Mouse (Mus musculus): ENCODE measurements around the gene Gna14. TPM values are rescaled to one million over a fixed set of nuclear protein-coding genes. Genes with fewer than 3 reads are reported as not detected.

Gna14 gene
- polyA plus RNA-seq, 1 experiment from 2014 or later = 0.78 TPM

- H3K9ac ChIP-seq = no peak overlapping the region
- H3K4me2 ChIP-seq (replicated peaks) = no peak overlapping the region
- no peaks in the 10 kb centered on the region for H3K4me1 ChIP-seq (replicated peaks; ENCODE audit: control insufficient read depth, insufficient read depth, low read length)
- H3K9me3 ChIP-seq (ENCODE audit: control insufficient read depth, low read length) = no peaks in the 10 kb centered on the region
- no peak for DNase-seq (ENCODE audit: low spot score)
- no peaks in the 10 kb centered on the region for H3K36me3 ChIP-seq (replicated peaks; ENCODE audit: control insufficient read depth, insufficient read depth)
- no peak for ATAC-seq (ENCODE audit: low FRiP score)
- WGBS = 91% methylated on average over 4 of the region's 4 CpGs
- no peaks in the 10 kb centered on the region for H3K27me3 ChIP-seq (ENCODE audit: control insufficient read depth, insufficient read depth, low read length)
- no peak overlapping the region for H3K27ac ChIP-seq
- no peak overlapping the region for H3K4me3 ChIP-seq (replicated peaks; ENCODE audit: low read length)
These were observed 108.1 kb downstream of the Gna14 start for GRCm38 (mm10) chr19:16543688-16544087.

- no peak overlapping the region for H3K4me2 ChIP-seq (replicated peaks)
- no peak overlapping the region for H3K27ac ChIP-seq
- no peaks in the 10 kb centered on the region for H3K36me3 ChIP-seq (replicated peaks; ENCODE audit: control insufficient read depth, insufficient read depth)
- WGBS = 68% methylated on average over 8 of the region's 8 CpGs
- DNase-seq (ENCODE audit: low spot score) (no peak), ATAC-seq (ENCODE audit: low FRiP score) (no peak)
- H3K9ac ChIP-seq = no peak overlapping the region
- no peaks in the 10 kb centered on the region for H3K4me1 ChIP-seq (replicated peaks; ENCODE audit: control insufficient read depth, insufficient read depth, low read length)
- no peaks in the 10 kb centered on the region for H3K27me3 ChIP-seq (ENCODE audit: control insufficient read depth, insufficient read depth, low read length)
- no peaks in the 10 kb centered on the region for H3K9me3 ChIP-seq (ENCODE audit: control insufficient read depth, low read length)
- no peak overlapping the region for H3K4me3 ChIP-seq (replicated peaks; ENCODE audit: low read length)
These were observed 121.4 kb downstream of the Gna14 start for GRCm38 (mm10) chr19:16556988-16557387.

- H3K27ac ChIP-seq = no peak overlapping the region
- 73% methylated on average over 5 of the region's 5 CpGs for WGBS
- H3K4me2 ChIP-seq (replicated peaks) = no peak overlapping the region
- no peaks in the 10 kb centered on the region for H3K9me3 ChIP-seq (ENCODE audit: control insufficient read depth, low read length)
- no peaks in the 10 kb centered on the region for H3K27me3 ChIP-seq (ENCODE audit: control insufficient read depth, insufficient read depth, low read length)
- no peak for ATAC-seq (ENCODE audit: low FRiP score)
- DNase-seq (ENCODE audit: low spot score) = no peak
- H3K4me3 ChIP-seq (replicated peaks; ENCODE audit: low read length) = no peak overlapping the region
- no peak overlapping the region for H3K9ac ChIP-seq
- no peaks in the 10 kb centered on the region for H3K4me1 ChIP-seq (replicated peaks; ENCODE audit: control insufficient read depth, insufficient read depth, low read length)
- H3K36me3 ChIP-seq (replicated peaks; ENCODE audit: control insufficient read depth, insufficient read depth) = no peaks in the 10 kb centered on the region
These were observed 122.4 kb downstream of the Gna14 start for GRCm38 (mm10) chr19:16557971-16558370.

- ATAC-seq (ENCODE audit: low FRiP score) (no peak), DNase-seq (ENCODE audit: low spot score) (no peak)
- H3K9me3 ChIP-seq (ENCODE audit: control insufficient read depth, low read length) = no peaks in the 10 kb centered on the region
- no peak overlapping the region for H3K4me2 ChIP-seq (replicated peaks)
- no peak overlapping the region for H3K4me3 ChIP-seq (replicated peaks; ENCODE audit: low read length)
- H3K4me1 ChIP-seq (replicated peaks; ENCODE audit: control insufficient read depth, insufficient read depth, low read length) = no peaks in the 10 kb centered on the region
- H3K27ac ChIP-seq = no peak overlapping the region
- WGBS = 84% methylated on average over 2 of the region's 2 CpGs
- H3K27me3 ChIP-seq (ENCODE audit: control insufficient read depth, insufficient read depth, low read length) = no peaks in the 10 kb centered on the region
- no peak overlapping the region for H3K9ac ChIP-seq
- no peaks in the 10 kb centered on the region for H3K36me3 ChIP-seq (replicated peaks; ENCODE audit: control insufficient read depth, insufficient read depth)
These were observed 123.0 kb downstream of the Gna14 start for GRCm38 (mm10) chr19:16558570-16558969.

- Histone ChIP-seq H3K9ac (no peak overlapping the region), H3K4me3 (replicated peaks; ENCODE audit: low read length) (no peak overlapping the region), H3K27me3 (ENCODE audit: control insufficient read depth, insufficient read depth, low read length) (no peaks in the 10 kb centered on the region), H3K9me3 (ENCODE audit: control insufficient read depth, low read length) (no peaks in the 10 kb centered on the region), H3K36me3 (replicated peaks; ENCODE audit: control insufficient read depth, insufficient read depth) (no peaks in the 10 kb centered on the region), H3K4me2 (replicated peaks) (no peak overlapping the region), H3K27ac (no peak overlapping the region), H3K4me1 (replicated peaks; ENCODE audit: control insufficient read depth, insufficient read depth, low read length) (no peaks in the 10 kb centered on the region)
- ATAC-seq (ENCODE audit: low FRiP score) (no peak), DNase-seq (ENCODE audit: low spot score) (no peak)
- 79% methylated on average over 9 of the region's 9 CpGs for WGBS
These were observed 123.8 kb downstream of the Gna14 start for GRCm38 (mm10) chr19:16559243-16559896.

- no peaks in the 10 kb centered on the region for H3K9me3 ChIP-seq (ENCODE audit: control insufficient read depth, low read length)
- DNase-seq (ENCODE audit: low spot score) (no peak), ATAC-seq (ENCODE audit: low FRiP score) (no peak)
- no peaks in the 10 kb centered on the region for H3K27me3 ChIP-seq (ENCODE audit: control insufficient read depth, insufficient read depth, low read length)
- H3K36me3 ChIP-seq (replicated peaks; ENCODE audit: control insufficient read depth, insufficient read depth) = no peaks in the 10 kb centered on the region
- WGBS = 93% methylated on average over 6 of the region's 6 CpGs
- no peak overlapping the region for H3K4me2 ChIP-seq (replicated peaks)
- no peaks in the 10 kb centered on the region for H3K4me1 ChIP-seq (replicated peaks; ENCODE audit: control insufficient read depth, insufficient read depth, low read length)
- no peak overlapping the region for H3K27ac ChIP-seq
- no peak overlapping the region for H3K4me3 ChIP-seq (replicated peaks; ENCODE audit: low read length)
- H3K9ac ChIP-seq = no peak overlapping the region
These were observed 127.1 kb downstream of the Gna14 start for GRCm38 (mm10) chr19:16562676-16563075.

- Histone ChIP-seq H3K36me3 (replicated peaks; ENCODE audit: control insufficient read depth, insufficient read depth) (no peaks in the 10 kb centered on the region), H3K4me1 (replicated peaks; ENCODE audit: control insufficient read depth, insufficient read depth, low read length) (no peaks in the 10 kb centered on the region), H3K4me3 (replicated peaks; ENCODE audit: low read length) (no peak overlapping the region), H3K4me2 (replicated peaks) (no peak overlapping the region), H3K9ac (no peak overlapping the region), H3K27me3 (ENCODE audit: control insufficient read depth, insufficient read depth, low read length) (no peaks in the 10 kb centered on the region), H3K27ac (no peak overlapping the region), H3K9me3 (ENCODE audit: control insufficient read depth, low read length) (0 out of 2 replicates have a peak, but pooled peaks cover 2% of the 10 kb centered on the region)
- ATAC-seq (ENCODE audit: low FRiP score) = no peak
- WGBS = 90% methylated on average over 6 of the region's 6 CpGs
- no peak for DNase-seq (ENCODE audit: low spot score)
These were observed 141.2 kb downstream of the Gna14 start for GRCm38 (mm10) chr19:16576790-16577189.

- no peak for ATAC-seq (ENCODE audit: low FRiP score)
- Histone ChIP-seq H3K36me3 (replicated peaks; ENCODE audit: control insufficient read depth, insufficient read depth) (no peaks in the 10 kb centered on the region), H3K9me3 (ENCODE audit: control insufficient read depth, low read length) (0 out of 2 replicates have a peak, but pooled peaks cover 4% of the 10 kb centered on the region), H3K27me3 (ENCODE audit: control insufficient read depth, insufficient read depth, low read length) (no peaks in the 10 kb centered on the region), H3K4me3 (replicated peaks; ENCODE audit: low read length) (no peak overlapping the region), H3K4me2 (replicated peaks) (no peak overlapping the region), H3K27ac (no peak overlapping the region), H3K9ac (no peak overlapping the region), H3K4me1 (replicated peaks; ENCODE audit: control insufficient read depth, insufficient read depth, low read length) (no peaks in the 10 kb centered on the region)
- no peak for DNase-seq (ENCODE audit: low spot score)
- 83% methylated on average over 7 of the region's 7 CpGs for WGBS
These were observed 144.2 kb downstream of the Gna14 start for GRCm38 (mm10) chr19:16579656-16580260.

GRCm38 (mm10) chr19:16580501-16580900 is 144.9 kb downstream of the Gna14 start:
- no peak overlapping the region for H3K4me2 ChIP-seq (replicated peaks)
- ATAC-seq (ENCODE audit: low FRiP score) = no peak
- no peaks in the 10 kb centered on the region for H3K4me1 ChIP-seq (replicated peaks; ENCODE audit: control insufficient read depth, insufficient read depth, low read length)
- H3K9ac ChIP-seq = no peak overlapping the region
- no peaks in the 10 kb centered on the region for H3K27me3 ChIP-seq (ENCODE audit: control insufficient read depth, insufficient read depth, low read length)
- H3K36me3 ChIP-seq (replicated peaks; ENCODE audit: control insufficient read depth, insufficient read depth) = no peaks in the 10 kb centered on the region
- no peak for DNase-seq (ENCODE audit: low spot score)
- no peak overlapping the region for H3K4me3 ChIP-seq (replicated peaks; ENCODE audit: low read length)
- 93% methylated on average over 8 of the region's 8 CpGs for WGBS
- 0 out of 2 replicates have a peak, but pooled peaks cover 4% of the 10 kb centered on the region for H3K9me3 ChIP-seq (ENCODE audit: control insufficient read depth, low read length)
- H3K27ac ChIP-seq = no peak overlapping the region

Data from hindbrain, embryonic 14.5 days (tissue).